Mouse (Mus musculus): ENCODE data around the gene Mrpl49. TPM values are rescaled to one million over a fixed set of nuclear protein-coding genes. Genes with fewer than 3 reads are reported as not detected.

Mrpl49 gene
- polyA plus RNA-seq, 1 experiment from 2014 or later, result 80.2 TPM

- no peak for TF ChIP-seq CTCF (IDR thresholded peaks at IDR 0.05; ENCODE audit: low read depth)
- Histone ChIP-seq H3K9me3 (ENCODE audit: low read depth, low read length) (no peaks in the 10 kb centered on the region), H3K4me2 (peak overlapping the region; percentile 74), H3K9ac (peak overlapping the region; percentile 91), H3K36me3 (ENCODE audit: insufficient read depth) (peaks cover 33% of the 10 kb centered on the region), H3K4me1 (ENCODE audit: insufficient read depth) (peaks cover 12% of the 10 kb centered on the region; the same call in 1 of the 2 replicates), H3K27me3 (ENCODE audit: insufficient read depth, low read length) (no peaks in the 10 kb centered on the region), H3K27ac (ENCODE audit: low read depth) (no peak overlapping the region), H3K4me3 (ENCODE audit: low read depth, low read length) (peak overlapping the region; percentile 86)
- no peak for ATAC-seq (ENCODE audit: insufficient read depth)
- DNase-seq, result no peak
- 74% methylated on average over 5 of the region's 5 CpGs for WGBS
Measured at GRCm38 (mm10) chr19:6058966-6059365, 1.4 kb upstream of the Mrpl49 start.

- H3K4me2 ChIP-seq, result peak overlapping the region; percentile 74
- TF ChIP-seq CTCF (IDR thresholded peaks at IDR 0.05; ENCODE audit: low read depth), result no peak
- H3K36me3 ChIP-seq (ENCODE audit: insufficient read depth), result peaks cover 38% of the 10 kb centered on the region
- H3K27me3 ChIP-seq (ENCODE audit: insufficient read depth, low read length), result no peaks in the 10 kb centered on the region
- peak overlapping the region; percentile 86 for H3K4me3 ChIP-seq (ENCODE audit: low read depth, low read length)
- H3K27ac ChIP-seq (ENCODE audit: low read depth), result 0 out of 2 replicates have a peak overlapping the region, but pooled peaks have one; percentile 69
- H3K4me1 ChIP-seq (ENCODE audit: insufficient read depth), result peaks cover 12% of the 10 kb centered on the region; the same call in 1 of the 2 replicates
- WGBS, result 29% methylated on average over 5 of the region's 5 CpGs
- peak; percentile 0; the same call in 1 of the 2 replicates for ATAC-seq (ENCODE audit: insufficient read depth)
- DNase-seq, result no peak
- H3K9me3 ChIP-seq (ENCODE audit: low read depth, low read length), result no peaks in the 10 kb centered on the region
- peak overlapping the region; percentile 91 for H3K9ac ChIP-seq
Measured at GRCm38 (mm10) chr19:6058513-6058912, 928 bp upstream of the Mrpl49 start.

GRCm38 (mm10) chr19:6056696-6057095 lies 889 bp downstream of the Mrpl49 start:
- WGBS, result 54% methylated on average over 4 of the region's 4 CpGs
- Histone ChIP-seq H3K36me3 (ENCODE audit: insufficient read depth) (peaks cover 56% of the 10 kb centered on the region), H3K27me3 (ENCODE audit: insufficient read depth, low read length) (no peaks in the 10 kb centered on the region), H3K4me1 (ENCODE audit: insufficient read depth) (no peaks in the 10 kb centered on the region), H3K27ac (ENCODE audit: low read depth) (no peak overlapping the region), H3K4me2 (peak overlapping the region; percentile 74), H3K4me3 (ENCODE audit: low read depth, low read length) (peak overlapping the region; percentile 86), H3K9me3 (ENCODE audit: low read depth, low read length) (no peaks in the 10 kb centered on the region), H3K9ac (peak overlapping the region; percentile 91)
- no peak for TF ChIP-seq CTCF (IDR thresholded peaks at IDR 0.05; ENCODE audit: low read depth)
- ATAC-seq (ENCODE audit: insufficient read depth), result no peak
- no peak for DNase-seq

GRCm38 (mm10) chr19:6054296-6054695 lies 3.3 kb downstream of the Mrpl49 start:
- H3K9ac ChIP-seq, result no peak overlapping the region
- TF ChIP-seq CTCF (IDR thresholded peaks at IDR 0.05; ENCODE audit: low read depth), result no peak
- no peak overlapping the region for H3K27ac ChIP-seq (ENCODE audit: low read depth)
- H3K4me3 ChIP-seq (ENCODE audit: low read depth, low read length), result no peak overlapping the region
- H3K9me3 ChIP-seq (ENCODE audit: low read depth, low read length), result no peaks in the 10 kb centered on the region
- DNase-seq (no peak), ATAC-seq (ENCODE audit: insufficient read depth) (no peak)
- no peaks in the 10 kb centered on the region for H3K4me1 ChIP-seq (ENCODE audit: insufficient read depth)
- H3K36me3 ChIP-seq (ENCODE audit: insufficient read depth), result peaks cover 74% of the 10 kb centered on the region
- no peak overlapping the region for H3K4me2 ChIP-seq
- H3K27me3 ChIP-seq (ENCODE audit: insufficient read depth, low read length), result no peaks in the 10 kb centered on the region
- 82% methylated on average over 5 of the region's 5 CpGs for WGBS

- H3K27ac ChIP-seq (ENCODE audit: low read depth), result no peak overlapping the region
- no peak overlapping the region for H3K9ac ChIP-seq
- H3K4me2 ChIP-seq, result no peak overlapping the region
- TF ChIP-seq CTCF (IDR thresholded peaks at IDR 0.05; ENCODE audit: low read depth), result no peak
- no peak overlapping the region for H3K4me3 ChIP-seq (ENCODE audit: low read depth, low read length)
- no peaks in the 10 kb centered on the region for H3K9me3 ChIP-seq (ENCODE audit: low read depth, low read length)
- H3K4me1 ChIP-seq (ENCODE audit: insufficient read depth), result peaks cover 5% of the 10 kb centered on the region; the same call in 1 of the 2 replicates
- H3K27me3 ChIP-seq (ENCODE audit: insufficient read depth, low read length), result no peaks in the 10 kb centered on the region
- peaks cover 81% of the 10 kb centered on the region for H3K36me3 ChIP-seq (ENCODE audit: insufficient read depth)
- DNase-seq, result no peak
- no peak for ATAC-seq (ENCODE audit: insufficient read depth)
- WGBS, result 73% methylated on average over 7 of the region's 7 CpGs
Measured at GRCm38 (mm10) chr19:6052516-6052915, 5.1 kb downstream of the Mrpl49 start.

- ATAC-seq (ENCODE audit: insufficient read depth) (no peak), DNase-seq (no peak)
- TF ChIP-seq CTCF (IDR thresholded peaks at IDR 0.05; ENCODE audit: low read depth), result no peak
- H3K4me3 ChIP-seq (ENCODE audit: low read depth, low read length), result no peak overlapping the region
- H3K27me3 ChIP-seq (ENCODE audit: insufficient read depth, low read length), result no peaks in the 10 kb centered on the region
- H3K36me3 ChIP-seq (ENCODE audit: insufficient read depth), result peaks cover 60% of the 10 kb centered on the region
- no peaks in the 10 kb centered on the region for H3K9me3 ChIP-seq (ENCODE audit: low read depth, low read length)
- H3K4me1 ChIP-seq (ENCODE audit: insufficient read depth), result peaks cover 6% of the 10 kb centered on the region; the same call in 1 of the 2 replicates
- 87% methylated on average over 11 of the region's 11 CpGs for WGBS
- no peak overlapping the region for H3K9ac ChIP-seq
- no peak overlapping the region; the same call in 1 of the 2 replicates for H3K4me2 ChIP-seq
- no peak overlapping the region for H3K27ac ChIP-seq (ENCODE audit: low read depth)
Measured at GRCm38 (mm10) chr19:6048681-6049410, 8.7 kb downstream of the Mrpl49 start.

GRCm38 (mm10) chr19:6047899-6048166 lies 9.8 kb downstream of the Mrpl49 start:
- Histone ChIP-seq H3K9me3 (ENCODE audit: low read depth, low read length) (no peaks in the 10 kb centered on the region), H3K27me3 (ENCODE audit: insufficient read depth, low read length) (no peaks in the 10 kb centered on the region), H3K27ac (ENCODE audit: low read depth) (0 out of 2 replicates have a peak overlapping the region, but pooled peaks have one; percentile 99), H3K4me2 (peak overlapping the region; percentile 78), H3K9ac (peak overlapping the region; percentile 92), H3K36me3 (ENCODE audit: insufficient read depth) (peaks cover 50% of the 10 kb centered on the region), H3K4me1 (ENCODE audit: insufficient read depth) (peaks cover 6% of the 10 kb centered on the region; the same call in 1 of the 2 replicates), H3K4me3 (ENCODE audit: low read depth, low read length) (peak overlapping the region; percentile 94)
- ATAC-seq (ENCODE audit: insufficient read depth), result no peak
- no peak for TF ChIP-seq CTCF (IDR thresholded peaks at IDR 0.05; ENCODE audit: low read depth)
- DNase-seq, result no peak
- WGBS, result 75% methylated on average over 8 of the region's 8 CpGs
